Mouse (Mus musculus) embryonic fibroblast, embryonic 13.5 days (primary cell): ENCODE results near the gene Eif4g3. TPM values are rescaled to one million over a fixed set of nuclear protein-coding genes. Genes with fewer than 3 reads are reported as not detected.
"Not testable (repeated sequence)": the region's sequence is repeated elsewhere in the genome, so short reads cannot be mapped to it uniquely, and the experiment has no call there.

Source experiments
- H3K27ac ChIP-seq: 2 replicates; pipeline ENCODE4 v1.5.1; 2012; ENCODE audit warnings: low read length, control low read depth, inconsistent platforms; ENCODE audit not compliant: insufficient read depth
- H3K4me1 ChIP-seq: 2 replicates; pipeline ENCODE4 v1.6.1; 2011; ENCODE audit warnings: low read length; ENCODE audit not compliant: control insufficient read depth, insufficient read depth
- H3K4me3 ChIP-seq: 2 replicates; pipeline ENCODE4 v1.5.1; 2011; ENCODE audit warnings: mild to moderate bottlenecking, control low read depth, low read length; ENCODE audit not compliant: insufficient read depth
- CTCF ChIP-seq: IDR thresholded peaks from 2 replicates; pipeline ENCODE4 v1.5.1; 2011; ENCODE audit warnings: mild to moderate bottlenecking, control low read depth, low read length, moderate library complexity, borderline replicate concordance; ENCODE audit not compliant: insufficient read depth
- POLR2A ChIP-seq: IDR thresholded peaks from 2 replicates; pipeline ENCODE4 v1.6.1; 2011; ENCODE audit warnings: low read depth, mild to moderate bottlenecking, control low read depth, low read length, moderate library complexity
- polyA plus RNA-seq: library from polyadenylated mRNA; stranded (reverse); fragments of >200 nt; gene quantifications from 2 replicates; pipeline ENCODE4 v1.2.4, GENCODE M21; 2011; ENCODE audit warnings: low read depth; ENCODE audit not compliant: missing spikeins, insufficient read length

Gene Eif4g3
- polyA plus RNA-seq, 1 experiment: 83.4 TPM

- TF ChIP-seq CTCF (no peak), POLR2A (no peak)
- Histone ChIP-seq H3K4me1 (peaks cover 14% of the 10 kb centered on the region), H3K27ac (no peak overlapping the region), H3K4me3 (no peak overlapping the region)
Observed at GRCm38 (mm10) chr4:138046371-138046770, 53.5 kb downstream of the Eif4g3 start.

- Histone ChIP-seq H3K27ac (peak overlapping the region; percentile 31; the same call in 1 of the 2 replicates), H3K4me1 (0 out of 2 replicates have a peak, but pooled peaks cover 5% of the 10 kb centered on the region), H3K4me3 (no peak overlapping the region)
- no peak for TF ChIP-seq POLR2A
- TF ChIP-seq CTCF: no peak
Observed at GRCm38 (mm10) chr4:138049547-138049946, 56.7 kb downstream of the Eif4g3 start.

- Histone ChIP-seq H3K4me1 (0 out of 2 replicates have a peak, but pooled peaks cover 5% of the 10 kb centered on the region), H3K27ac (no peak overlapping the region), H3K4me3 (no peak overlapping the region)
- TF ChIP-seq CTCF: no peak
Observed at GRCm38 (mm10) chr4:138051488-138051887, 58.7 kb downstream of the Eif4g3 start.

- no peak overlapping the region for H3K4me3 ChIP-seq
Observed at GRCm38 (mm10) chr4:138056658-138057057, 63.8 kb downstream of the Eif4g3 start.

GRCm38 (mm10) chr4:138057196-138057754, 64.5 kb downstream of the Eif4g3 start:
- not testable (repeated sequence) for H3K4me1 ChIP-seq, H3K4me3 ChIP-seq, H3K27ac ChIP-seq

More at GRCm38 (mm10) chr4:138056658-138057057, 63.8 kb downstream of the Eif4g3 start:
- no peak overlapping the region for H3K27ac ChIP-seq
- H3K4me1 ChIP-seq: no peaks in the 10 kb centered on the region
- TF ChIP-seq CTCF (no peak), POLR2A (no peak)

- Histone ChIP-seq H3K4me3 (no peak overlapping the region), H3K27ac (no peak overlapping the region), H3K4me1 (no peaks in the 10 kb centered on the region; the same call in 1 of the 2 replicates)
- TF ChIP-seq CTCF (no peak), POLR2A (no peak)
Observed at GRCm38 (mm10) chr4:138061161-138061560, 68.3 kb downstream of the Eif4g3 start.

GRCm38 (mm10) chr4:138063372-138064265, 70.8 kb downstream of the Eif4g3 start:
- no peak overlapping the region for H3K27ac ChIP-seq
- TF ChIP-seq CTCF (no peak), POLR2A (no peak)
- peaks cover 5% of the 10 kb centered on the region; the same call in 1 of the 2 replicates for H3K4me1 ChIP-seq
- no peak overlapping the region for H3K4me3 ChIP-seq

GRCm38 (mm10) chr4:138064882-138065592, 72.2 kb downstream of the Eif4g3 start:
- TF ChIP-seq POLR2A (no peak), CTCF (no peak)
- Histone ChIP-seq H3K4me3 (no peak overlapping the region), H3K4me1 (peaks cover 6% of the 10 kb centered on the region; the same call in 1 of the 2 replicates), H3K27ac (no peak overlapping the region)

- TF ChIP-seq POLR2A (no peak), CTCF (no peak)
- Histone ChIP-seq H3K27ac (no peak overlapping the region), H3K4me3 (no peak overlapping the region), H3K4me1 (peaks cover 6% of the 10 kb centered on the region; the same call in 1 of the 2 replicates)
Observed at GRCm38 (mm10) chr4:138065593-138066169, 72.9 kb downstream of the Eif4g3 start.

- TF ChIP-seq CTCF (no peak), POLR2A (no peak)
- peaks cover 6% of the 10 kb centered on the region; the same call in 1 of the 2 replicates for H3K4me1 ChIP-seq
- H3K27ac ChIP-seq: no peak overlapping the region
- H3K4me3 ChIP-seq: no peak overlapping the region
Observed at GRCm38 (mm10) chr4:138066421-138066820, 73.6 kb downstream of the Eif4g3 start.
